Mouse (Mus musculus): ENCODE data around the gene Odf2. TPM values are rescaled to one million over a fixed set of nuclear protein-coding genes. Genes with fewer than 3 reads are reported as not detected.

Odf2 gene
- total RNA-seq, 2 experiments from 2014 or later = 15.1 to 16.1 TPM

DNA sequence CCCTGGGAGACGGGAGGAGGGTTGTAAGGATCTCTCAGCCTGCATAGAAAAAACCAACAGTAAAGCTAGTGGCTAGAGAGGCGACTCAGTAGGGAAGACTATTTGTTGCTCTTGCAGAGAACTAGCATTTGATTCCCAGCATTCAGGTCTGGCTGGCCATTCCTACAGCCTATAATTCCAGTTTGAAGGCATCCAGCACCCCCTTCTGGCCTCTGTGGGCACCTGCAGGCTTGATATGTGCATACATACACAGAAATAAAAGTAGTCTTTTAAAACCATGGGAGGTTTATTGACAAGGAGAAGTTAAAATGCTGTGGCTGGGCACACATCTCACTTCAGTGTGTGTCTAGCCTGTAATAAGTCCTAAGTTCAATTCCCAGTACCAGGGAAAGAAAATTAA is 21.0 kb downstream of the Odf2 start:
- DNase-seq = no peak
- intact Hi-C loops (cut with DNase I; ENCODE audit: low total_unique reads) = no loop called here

DNA sequence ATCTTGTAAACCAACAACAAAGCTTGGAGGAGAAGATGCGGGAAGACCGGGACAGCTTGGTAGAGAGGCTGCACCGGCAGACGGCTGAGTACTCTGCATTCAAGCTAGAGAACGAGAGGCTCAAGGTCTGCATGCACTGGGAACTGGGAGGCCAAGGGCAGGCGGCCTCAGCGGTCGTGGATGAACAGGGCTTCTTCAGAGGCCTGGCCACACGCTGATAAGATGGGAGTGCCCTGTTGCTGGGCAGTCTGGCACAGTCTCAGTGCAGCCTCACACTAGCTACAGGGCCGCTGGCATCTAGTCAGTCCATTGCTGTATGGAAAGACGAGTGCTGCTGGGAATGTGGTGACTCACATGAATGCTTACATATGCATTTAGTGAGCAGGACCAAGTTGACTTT is 28.6 kb downstream of the Odf2 start:
- intact Hi-C loops (cut with DNase I; ENCODE audit: low total_unique reads) = no loop called here

DNA sequence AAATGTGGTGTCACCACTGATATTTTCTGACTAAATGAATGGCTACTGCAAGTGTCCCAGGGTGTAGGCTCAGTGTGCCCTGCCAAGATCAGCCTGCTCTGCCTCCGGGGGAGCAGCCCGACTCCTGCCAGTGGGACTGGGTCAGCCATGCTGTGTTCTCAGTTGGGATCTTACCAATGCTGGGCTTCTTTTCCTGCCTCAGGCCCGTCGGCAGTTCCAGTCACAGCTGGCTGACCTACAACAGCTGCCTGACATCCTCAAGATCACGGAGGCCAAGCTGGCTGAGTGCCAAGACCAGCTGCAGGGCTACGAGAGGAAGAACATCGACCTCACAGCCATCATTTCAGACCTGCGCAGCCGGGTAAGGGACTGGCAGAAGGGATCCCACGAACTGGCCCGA is 33.0 kb downstream of the Odf2 start:
- DNase-seq = peak; percentile 89
- intact Hi-C loops (cut with DNase I; ENCODE audit: low total_unique reads) = no loop called here

More for the DNA sequence above, 28.6 kb downstream of the Odf2 start:
- DNase-seq = no peak

DNA sequence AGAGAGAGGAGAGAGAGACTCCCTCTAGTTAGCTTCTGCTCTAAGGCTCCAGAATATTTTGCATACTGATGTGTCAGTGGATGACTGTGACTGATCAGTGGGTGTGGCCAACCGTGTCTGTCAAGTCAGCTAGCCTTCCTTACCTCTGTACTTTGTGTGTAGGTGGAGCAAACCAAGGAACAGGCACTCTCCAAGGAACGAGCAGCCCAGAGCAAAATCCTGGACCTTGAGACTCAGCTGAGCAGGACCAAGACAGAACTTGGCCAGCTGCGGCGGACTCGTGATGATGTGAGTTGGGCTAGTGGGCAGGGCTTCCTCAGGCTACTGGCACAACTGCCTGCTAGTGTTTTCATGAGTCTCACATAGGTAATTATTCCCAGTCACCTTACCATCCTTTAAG is 37.5 kb downstream of the Odf2 start:
- intact Hi-C loops (cut with DNase I; ENCODE audit: low total_unique reads) = no loop called here
- DNase-seq = no peak

DNA sequence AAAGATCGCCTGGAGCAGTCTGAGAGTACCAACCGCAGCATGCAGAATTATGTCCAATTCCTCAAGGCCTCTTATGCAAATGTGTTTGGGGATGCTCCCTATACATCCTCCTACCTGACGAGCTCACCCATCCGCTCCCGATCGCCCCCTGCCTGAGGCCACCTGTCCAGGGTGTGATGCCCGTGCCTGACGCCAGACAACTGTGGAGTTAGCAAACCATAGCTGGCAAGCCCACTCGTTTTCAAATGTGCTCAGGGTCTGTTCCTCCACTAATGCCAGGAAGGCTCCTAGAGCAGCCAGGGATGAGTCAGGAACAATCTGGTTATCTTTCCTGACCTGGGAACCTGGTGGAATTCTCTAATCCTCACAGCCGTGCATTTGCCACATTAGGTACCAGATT is 41.5 kb downstream of the Odf2 start:
- intact Hi-C loops (cut with DNase I; ENCODE audit: low total_unique reads) = no loop called here
- no peak for DNase-seq

DNA sequence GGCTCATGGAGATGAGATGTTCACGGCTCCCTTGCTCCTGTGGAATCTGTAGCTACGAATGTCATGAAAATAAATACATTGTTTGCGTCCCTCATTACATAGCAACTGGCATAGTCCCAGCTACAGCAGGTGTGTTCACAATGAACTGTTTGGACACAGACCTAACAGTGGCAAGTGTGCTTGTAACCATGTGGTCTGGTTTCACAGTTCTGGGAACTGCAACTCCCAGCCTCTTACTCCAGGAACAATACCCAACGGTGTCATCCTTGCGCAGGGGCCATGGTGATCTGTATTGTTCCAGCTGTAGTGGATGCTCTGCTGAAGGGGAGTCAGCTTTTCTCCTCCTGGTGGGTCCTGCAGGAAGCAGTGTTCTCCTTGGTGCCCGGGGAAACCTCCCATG is 42.2 kb downstream of the Odf2 start:
- intact Hi-C loops (cut with DNase I; ENCODE audit: low total_unique reads) = no loop called here

DNA sequence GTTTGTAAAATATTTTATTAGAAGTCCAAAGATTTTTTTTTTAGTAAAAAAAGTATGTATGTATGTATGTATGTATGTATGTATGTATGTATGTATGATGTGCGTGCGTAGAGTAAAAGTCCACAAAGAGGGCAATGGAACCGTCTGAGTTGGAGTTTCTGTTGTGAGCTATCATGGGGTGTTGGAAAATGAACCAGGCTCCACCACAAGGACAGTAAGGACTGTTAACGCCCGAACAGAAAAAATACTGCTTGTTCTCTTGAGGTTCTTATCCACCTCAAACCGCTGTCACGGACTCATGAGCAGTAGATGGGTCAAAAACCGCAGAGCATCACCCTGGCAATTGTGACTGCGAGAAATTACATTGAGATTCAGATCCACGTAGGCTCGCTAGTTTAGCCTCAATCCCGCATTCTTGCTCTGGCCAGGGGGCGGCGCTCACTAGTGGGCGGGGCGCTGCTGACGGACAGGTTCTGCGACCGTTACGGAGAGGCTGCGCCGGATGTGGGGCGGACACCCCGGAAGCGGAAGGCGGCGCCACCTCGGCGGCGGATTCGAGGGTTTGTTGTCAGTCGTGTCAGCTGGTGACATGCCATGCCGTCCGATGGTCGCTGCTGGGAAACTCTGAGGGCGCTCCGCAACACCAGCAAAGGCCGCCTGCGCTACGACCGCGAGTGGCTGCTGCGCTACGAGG is 46.0 kb downstream of the Odf2 start, which contains the start of gene Gle1:
TSS of gene Gle1 (plus strand) at position 521 of the 694 bp plus-strand sequence.
- DNase-seq = peak; percentile 98
- intact Hi-C loops (cut with DNase I; ENCODE audit: low total_unique reads) = loop anchor here (5.0 kb wide), 1 partner anchor 47 kb away; no protein-coding TSS in a partner anchor

More for the DNA sequence above, 42.2 kb downstream of the Odf2 start:
- no peak for DNase-seq

DNA sequence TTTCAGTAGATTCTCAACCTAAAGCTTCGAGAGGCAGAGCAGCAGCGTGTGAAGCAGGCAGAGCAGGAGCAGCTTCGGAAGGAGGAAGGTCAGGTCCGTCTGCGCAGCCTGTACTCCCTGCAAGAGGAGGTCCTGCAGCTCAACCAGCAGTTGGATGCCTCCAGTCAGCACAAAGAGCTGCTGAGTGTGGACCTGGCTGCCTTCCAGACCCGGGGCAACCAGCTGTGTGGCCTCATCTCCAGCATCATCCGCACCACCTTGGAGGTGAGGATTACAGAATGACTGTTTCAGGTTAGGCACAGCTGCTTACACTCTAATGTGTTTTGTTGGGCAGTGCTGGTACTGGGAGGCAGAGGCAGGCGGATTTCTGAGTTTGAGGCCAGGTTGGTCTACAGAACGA is 51.1 kb downstream of the Odf2 start:
- DNase-seq = no peak
- intact Hi-C loops (cut with DNase I; ENCODE audit: low total_unique reads) = no loop called here

DNA sequence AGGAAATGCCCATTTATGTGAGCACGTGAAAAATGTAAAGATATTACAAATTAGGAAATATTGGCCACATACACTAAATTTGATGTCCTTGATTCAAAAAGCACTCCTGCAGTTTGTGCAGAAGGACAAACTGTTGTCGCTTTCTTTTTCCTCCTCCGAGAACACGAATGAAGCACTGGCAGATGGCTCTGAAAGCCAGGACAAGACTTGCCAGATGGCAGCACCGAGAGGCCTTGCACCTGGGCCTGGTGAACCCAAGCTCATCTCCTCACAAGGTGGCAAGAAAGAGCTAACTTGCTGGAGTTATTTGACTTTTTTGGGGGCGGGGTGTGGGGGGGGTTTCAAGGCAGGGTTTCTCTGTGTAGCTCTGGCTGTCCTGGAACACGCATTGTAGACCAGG is 51.8 kb downstream of the Odf2 start:
- intact Hi-C loops (cut with DNase I; ENCODE audit: low total_unique reads) = no loop called here
- DNase-seq = no peak

DNA sequence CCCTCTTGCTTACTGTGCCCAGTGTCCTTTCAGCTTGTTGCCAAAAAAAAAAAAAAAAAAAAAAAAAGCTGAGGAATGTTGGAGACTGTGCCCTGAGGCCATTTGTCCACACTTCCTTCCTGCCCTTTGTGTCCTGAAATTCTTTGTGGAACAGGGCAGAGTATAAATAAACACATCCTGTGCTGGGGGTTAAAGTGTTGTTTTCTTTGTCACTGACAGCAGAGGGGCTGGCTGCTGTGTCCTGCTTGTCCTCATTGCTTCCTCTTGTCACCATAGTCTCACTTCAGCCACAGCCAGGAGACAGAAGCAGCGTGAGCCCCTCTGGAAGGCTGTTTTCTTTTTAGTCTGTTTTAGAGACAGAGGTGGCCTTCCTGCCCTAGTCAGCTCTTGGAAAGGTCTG is 55.7 kb downstream of the Odf2 start:
- intact Hi-C loops (cut with DNase I; ENCODE audit: low total_unique reads) = no loop called here
- DNase-seq = no peak

DNA sequence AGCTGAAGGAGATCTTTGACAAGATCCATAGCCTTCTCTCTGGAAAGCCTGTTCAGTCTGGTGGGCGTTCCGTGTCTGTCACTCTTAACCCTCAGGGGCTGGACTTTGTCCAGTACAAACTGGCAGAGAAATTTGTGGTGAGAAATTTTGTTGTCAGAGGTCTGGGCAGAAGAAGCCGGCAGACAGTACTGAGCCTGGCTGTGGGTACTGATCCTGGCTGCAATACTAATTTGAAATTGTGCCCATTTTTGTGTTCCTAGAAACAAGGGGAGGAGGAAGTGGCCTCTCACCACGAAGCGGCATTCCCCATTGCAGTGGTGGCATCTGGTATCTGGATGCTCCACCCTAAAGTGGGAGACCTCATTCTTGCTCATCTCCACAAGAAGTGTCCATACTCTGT is 59.9 kb downstream of the Odf2 start:
- intact Hi-C loops (cut with DNase I; ENCODE audit: low total_unique reads) = no loop called here
- no peak for DNase-seq

DNA sequence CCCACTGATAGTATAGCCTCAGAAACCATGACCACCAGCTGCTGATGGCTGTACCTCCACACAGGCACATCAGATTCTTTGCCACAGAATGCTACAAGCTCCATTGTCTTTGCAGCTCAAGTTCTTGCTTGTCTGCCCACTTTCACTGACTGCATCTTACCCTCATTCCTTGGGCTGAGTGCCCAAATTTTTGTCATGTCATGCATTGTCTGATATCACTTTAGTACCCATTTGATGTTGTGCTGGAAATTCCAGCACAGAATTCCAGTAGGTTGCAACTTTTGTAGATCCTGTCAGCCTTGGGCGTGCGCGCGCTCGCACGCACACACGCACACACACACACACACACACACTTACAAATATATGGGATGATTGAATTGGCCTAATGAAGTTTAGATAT is 72.2 kb downstream of the Odf2 start:
- no peak for DNase-seq
- intact Hi-C loops (cut with DNase I; ENCODE audit: low total_unique reads) = no loop called here

DNA sequence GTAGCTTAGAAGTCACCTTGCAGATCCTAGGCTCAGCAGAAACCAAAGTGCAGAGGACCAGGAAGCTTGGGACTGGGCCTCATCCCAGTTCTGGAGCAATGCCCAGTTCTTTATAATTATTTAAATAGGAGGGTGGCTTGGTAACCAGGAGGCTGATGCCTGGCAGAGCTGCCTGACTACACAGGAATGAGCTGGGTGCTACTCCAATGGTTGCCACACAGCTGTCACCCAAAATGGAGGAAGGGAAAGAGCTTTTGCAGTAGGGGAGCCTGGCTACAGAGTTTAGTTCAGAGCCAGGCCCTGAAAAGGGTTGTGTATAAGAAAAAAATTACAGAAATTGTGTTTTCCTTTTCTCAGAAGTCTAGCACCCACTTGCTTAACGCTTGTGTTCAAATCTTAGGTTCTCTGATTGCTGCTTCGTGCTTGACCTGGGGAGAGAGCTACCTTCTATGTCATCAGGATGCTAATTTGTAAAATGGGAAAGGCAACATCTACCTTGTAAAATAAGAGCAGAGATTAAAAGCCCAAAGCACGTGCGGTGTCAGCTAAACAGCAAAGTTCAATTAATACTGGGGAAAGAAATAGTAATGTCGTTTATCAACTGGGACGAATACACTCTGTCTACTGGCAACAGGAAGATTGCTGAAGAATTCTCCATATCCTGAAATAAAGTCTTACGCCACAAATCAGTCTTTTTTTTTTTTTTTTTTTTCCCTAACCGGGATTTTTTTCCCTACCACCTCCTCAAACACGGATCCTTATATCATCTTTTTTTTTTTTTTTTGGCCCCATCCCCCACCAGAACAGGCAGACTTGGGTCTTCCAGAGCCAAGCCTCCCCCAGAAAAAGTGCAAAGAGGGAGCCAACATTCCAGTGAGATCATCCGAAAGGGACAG is 75.6 kb downstream of the Odf2 start:
- DNase-seq = peak; percentile 9
- intact Hi-C loops (cut with DNase I; ENCODE audit: low total_unique reads) = no loop called here

DNA sequence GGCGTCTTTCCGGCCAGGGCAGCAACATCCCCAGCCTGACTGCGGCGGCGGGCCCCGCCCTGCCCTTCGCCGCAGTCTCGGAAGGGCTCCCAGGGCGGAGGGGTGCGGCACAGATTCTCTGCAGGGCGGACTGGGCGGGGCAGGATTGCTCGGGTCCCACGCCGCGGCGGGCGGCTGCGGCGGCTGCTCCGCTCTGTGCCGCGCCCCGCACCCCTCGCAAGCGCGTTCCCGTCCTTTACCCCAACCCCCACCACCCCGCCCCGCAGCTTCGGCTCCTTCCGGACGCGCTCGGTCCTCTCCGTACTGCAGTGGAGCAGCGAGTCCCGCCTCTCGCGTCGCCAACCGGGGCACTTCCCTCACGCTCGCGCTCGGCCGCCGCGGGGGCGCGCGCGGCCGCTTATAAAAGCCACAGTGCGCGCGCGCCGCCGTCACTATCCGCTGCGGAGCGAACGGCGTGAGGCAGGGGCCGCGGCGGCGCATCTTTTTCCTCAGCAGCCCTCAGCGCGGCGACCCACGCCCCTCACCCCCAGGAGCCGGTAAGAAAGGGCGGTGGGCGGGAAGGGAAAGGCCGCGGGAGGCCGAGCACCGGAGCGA is 76.3 kb downstream of the Odf2 start, which contains the start of gene Sptan1:
TSS of gene Sptan1 (plus strand) at position 311 of the 594 bp plus-strand sequence.
- intact Hi-C loops (cut with DNase I; ENCODE audit: low total_unique reads) = no loop called here
- peak; percentile 98 for DNase-seq

DNA sequence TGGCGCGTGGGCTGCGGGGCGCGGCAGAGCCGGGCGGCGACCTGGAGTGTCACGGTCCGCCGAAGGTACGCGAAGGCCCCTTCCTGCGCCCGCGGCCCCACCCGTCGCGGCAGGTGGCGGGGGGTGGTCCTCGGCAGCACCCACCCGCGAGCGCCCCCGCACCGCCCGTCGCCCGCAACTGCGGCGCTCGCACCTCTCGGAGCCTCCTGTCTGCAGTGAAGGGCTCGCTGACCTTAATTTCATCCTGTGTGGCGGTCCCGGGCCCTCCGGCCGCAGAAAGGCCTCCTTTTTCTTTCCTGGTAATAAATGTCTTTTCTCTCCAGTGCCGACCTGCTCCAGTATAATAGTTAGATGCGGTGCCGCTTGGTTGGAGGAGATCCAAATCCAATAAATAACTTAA is 76.9 kb downstream of the Odf2 start:
- DNase-seq = peak; percentile 36
- intact Hi-C loops (cut with DNase I; ENCODE audit: low total_unique reads) = no loop called here

DNA sequence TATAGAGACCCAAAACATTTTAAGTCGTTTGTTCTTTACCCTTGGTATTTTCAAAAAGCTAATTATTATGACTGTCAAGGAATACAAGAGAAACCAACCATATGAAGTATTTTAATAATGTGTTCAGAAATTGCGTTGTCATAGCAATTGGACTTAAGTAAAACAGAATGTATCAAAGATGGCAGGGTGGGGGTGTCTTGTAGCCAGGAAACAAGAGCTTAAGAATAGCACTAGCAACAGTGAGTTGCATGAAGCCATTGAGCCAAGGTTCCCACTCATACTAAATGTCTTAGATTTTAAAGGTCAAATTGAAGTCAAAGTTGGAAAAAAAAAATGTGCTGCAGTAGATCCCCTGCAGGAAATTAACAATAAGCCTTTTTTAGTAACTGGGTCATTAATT is 77.8 kb downstream of the Odf2 start:
- DNase-seq = no peak
- intact Hi-C loops (cut with DNase I; ENCODE audit: low total_unique reads) = no loop called here

DNA sequence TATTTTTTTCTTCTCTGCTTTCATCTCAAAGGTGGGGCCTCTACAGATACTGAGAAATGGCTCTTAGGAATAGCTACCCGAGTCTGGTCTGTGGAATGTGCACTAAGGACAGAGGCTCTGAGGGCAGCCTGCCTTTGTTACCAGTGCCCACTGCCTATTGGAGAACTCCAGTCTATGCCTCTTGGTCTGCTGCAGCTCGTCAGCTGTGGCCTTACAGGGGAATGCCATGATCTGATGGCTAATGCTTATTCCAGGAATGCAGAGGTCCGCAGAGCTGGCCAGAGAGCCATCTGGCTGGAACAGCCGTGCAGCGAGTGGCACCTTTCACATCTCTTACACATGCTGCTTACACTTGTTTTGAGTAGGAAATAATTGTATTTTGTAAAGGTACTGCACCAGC is 78.7 kb downstream of the Odf2 start:
- intact Hi-C loops (cut with DNase I; ENCODE audit: low total_unique reads) = no loop called here

DNA sequence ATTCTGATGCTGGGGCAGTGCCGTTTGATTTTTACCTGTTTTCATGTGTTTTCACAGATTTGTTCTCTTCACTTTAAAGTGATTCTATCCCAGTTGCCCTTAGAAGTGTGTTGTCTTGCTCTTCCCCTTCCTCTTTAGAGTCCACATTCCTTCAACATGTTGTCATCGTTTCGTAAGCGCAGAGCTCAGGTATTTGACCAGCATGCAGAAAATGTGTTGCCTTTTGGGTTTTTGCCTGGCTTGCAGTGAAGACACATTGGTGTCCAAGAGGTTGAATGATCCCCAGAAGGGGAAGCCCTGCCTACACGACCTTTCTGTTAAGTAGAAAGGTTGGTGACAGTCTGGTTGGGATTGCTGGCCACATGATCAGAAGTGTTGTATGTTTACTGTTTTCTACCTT is 79.6 kb downstream of the Odf2 start:
- intact Hi-C loops (cut with DNase I; ENCODE audit: low total_unique reads) = no loop called here
- DNase-seq = no peak

More for the DNA sequence above, 78.7 kb downstream of the Odf2 start:
- peak; percentile 9 for DNase-seq

DNA sequence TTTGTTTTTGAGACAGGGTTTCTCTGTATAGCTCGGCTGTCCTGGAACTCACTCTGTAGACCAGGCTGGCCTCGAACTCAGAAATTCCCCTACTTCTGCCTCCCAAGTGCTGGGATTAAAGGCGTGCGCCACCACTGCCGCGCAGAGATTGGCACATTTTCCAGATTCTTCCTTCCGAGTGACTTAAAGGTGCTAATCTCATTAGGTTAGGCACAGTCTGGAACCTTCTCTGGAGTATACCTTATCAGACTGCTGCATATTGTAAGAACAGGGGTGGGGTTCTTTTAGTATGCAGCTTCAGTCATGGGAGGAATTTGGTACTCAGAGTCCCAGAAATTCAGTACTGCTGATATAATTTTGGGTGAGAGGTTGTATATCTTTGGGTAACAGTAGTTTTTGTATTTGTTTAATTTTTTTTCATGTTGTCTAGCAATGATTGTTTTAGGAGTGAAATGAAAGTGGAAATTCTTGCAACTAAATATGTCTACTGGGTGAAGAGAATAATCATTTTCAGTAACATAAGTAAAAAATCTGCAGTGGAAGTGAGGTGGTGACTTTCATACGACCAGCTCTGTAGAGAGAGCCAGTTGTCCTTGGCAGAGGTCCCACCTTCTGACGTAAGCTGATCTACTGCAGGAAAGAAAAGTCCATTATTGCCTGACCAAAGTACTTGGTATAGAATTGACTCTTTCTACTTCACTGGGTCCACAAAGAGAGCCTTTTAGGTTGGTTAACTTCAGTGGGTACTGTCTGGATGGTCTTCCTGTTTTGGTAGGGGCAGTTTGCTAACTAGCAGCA is 83.0 kb downstream of the Odf2 start:
- peak; percentile 68 for DNase-seq
- intact Hi-C loops (cut with DNase I; ENCODE audit: low total_unique reads) = no loop called here

DNA sequence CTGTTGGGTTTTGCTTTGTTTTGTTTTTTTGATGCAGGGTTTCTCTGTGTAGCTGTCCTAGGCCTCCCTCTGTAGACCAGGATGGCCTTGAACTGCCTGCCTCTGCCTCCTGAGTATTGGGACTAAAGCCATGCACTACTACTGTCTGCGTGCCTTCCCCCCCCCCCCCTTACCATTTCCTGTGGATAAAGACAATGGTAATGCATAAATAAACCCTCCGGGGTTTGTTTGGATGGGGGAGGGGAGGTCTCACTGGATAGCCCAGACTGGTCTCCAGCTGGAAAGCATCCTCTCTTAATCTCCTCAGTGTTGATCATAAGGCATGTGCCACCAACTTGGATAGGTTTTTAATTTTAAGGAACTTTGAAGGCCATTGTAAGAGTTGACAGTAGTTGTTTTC is 84.5 kb downstream of the Odf2 start:
- intact Hi-C loops (cut with DNase I; ENCODE audit: low total_unique reads) = no loop called here

More for the DNA sequence above, 84.5 kb downstream of the Odf2 start:
- no peak for DNase-seq

All from gastrocnemius, postnatal 14 days (tissue).